Mouse (Mus musculus): ENCODE data around the gene Clk1. TPM values are rescaled to one million over a fixed set of nuclear protein-coding genes. Genes with fewer than 3 reads are reported as not detected.
A peak's percentile ranks its signal among the peaks of the same experiment; 100 is the strongest.

The Clk1 gene
- total RNA-seq (2021) = 10 to 100 TPM; 53.1 to 59.9 TPM

DNA sequence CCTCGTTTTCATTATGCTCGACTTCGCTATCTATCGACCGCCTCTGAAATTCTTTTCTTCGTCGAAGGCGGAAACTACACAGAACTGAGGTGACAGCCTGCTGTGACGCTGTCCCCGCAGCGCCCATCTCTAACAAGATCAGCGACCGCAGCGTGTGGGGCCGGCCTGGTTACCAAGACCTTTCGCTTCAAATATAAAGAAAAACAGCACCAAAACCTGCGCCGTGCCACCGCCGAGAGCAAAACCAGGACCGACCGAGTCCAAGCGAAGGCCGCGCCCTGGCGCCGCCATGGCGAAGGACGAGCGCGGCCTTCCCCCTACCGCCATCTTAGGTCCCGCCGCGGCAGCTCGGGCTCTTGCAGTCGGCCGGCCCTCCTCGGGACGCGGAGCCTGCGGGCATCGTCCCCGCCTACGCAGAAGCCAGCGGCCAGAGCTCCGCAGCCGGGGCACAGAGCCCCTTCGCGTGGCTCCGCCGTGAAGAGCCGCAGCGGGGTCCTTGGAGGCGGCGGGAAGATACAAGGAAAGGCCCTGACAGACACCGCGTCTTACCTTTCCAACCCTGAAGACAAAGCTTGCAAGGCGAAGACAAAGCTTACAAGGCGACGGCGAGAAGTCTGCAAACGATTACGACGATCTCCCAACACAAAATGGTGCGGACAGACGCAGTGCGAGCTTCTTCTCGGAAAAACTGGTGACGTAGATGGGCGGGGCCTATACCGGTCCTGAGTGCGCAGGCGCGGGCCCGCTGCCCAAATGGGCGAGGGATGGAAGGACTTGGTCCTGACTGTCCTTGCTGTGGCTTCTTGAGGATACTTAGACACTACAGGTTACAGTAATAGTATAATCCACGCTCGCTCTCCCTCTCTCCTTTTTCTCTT lies at the start of gene Clk1:
Gene Clk1 (minus strand): TSS at position 696 of the 878 bp plus-strand sequence.
- intact Hi-C loops (cut with DNase I) = loop anchor here (2.0 kb wide), 1 partner anchor 27 kb away; no protein-coding TSS in a partner anchor
- DNase-seq (ENCODE audit: low spot score) = peak; percentile 97

DNA sequence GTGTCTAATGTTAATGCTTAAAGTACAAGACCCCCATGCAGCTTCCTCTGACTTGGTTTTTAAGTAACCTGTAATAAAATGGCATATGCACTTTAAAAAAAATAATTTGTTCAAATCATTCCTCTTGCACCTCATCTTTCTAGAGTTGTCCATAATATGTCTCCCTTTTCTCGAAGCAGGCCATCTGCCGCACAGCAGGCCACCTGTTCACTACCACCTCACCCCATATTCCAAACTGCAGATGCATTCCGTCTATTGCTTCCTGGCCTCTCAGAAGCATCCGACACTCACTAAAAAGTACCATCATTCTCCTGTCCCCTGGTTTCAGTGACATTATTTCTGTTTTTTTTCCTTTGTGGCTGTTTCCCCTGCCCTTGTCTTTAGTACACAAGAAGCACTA lies 41.7 kb upstream of the Clk1 start:
- DNase-seq (ENCODE audit: low spot score) = no peak
- intact Hi-C loops (cut with DNase I) = no loop called here

DNA sequence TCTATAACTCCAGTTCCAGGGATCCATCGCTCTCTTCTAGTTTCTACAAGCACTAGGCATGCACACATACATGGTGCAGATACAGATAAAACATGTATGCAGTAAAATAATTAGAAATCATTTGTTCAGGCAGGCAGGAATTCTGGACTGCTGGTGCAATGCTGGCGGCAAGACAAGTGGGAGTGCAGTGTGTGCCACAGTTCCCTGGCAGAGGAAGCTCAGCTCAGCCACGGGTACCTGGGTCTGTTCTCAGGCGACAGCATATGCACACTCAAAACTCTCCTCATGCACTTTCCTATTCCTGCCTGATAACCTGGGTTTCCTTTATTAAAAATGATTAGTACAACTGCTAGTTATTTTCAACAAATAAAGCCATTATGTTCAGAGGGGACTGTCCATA lies 41.2 kb upstream of the Clk1 start:
- DNase-seq (ENCODE audit: low spot score) = no peak
- intact Hi-C loops (cut with DNase I) = no loop called here

DNA sequence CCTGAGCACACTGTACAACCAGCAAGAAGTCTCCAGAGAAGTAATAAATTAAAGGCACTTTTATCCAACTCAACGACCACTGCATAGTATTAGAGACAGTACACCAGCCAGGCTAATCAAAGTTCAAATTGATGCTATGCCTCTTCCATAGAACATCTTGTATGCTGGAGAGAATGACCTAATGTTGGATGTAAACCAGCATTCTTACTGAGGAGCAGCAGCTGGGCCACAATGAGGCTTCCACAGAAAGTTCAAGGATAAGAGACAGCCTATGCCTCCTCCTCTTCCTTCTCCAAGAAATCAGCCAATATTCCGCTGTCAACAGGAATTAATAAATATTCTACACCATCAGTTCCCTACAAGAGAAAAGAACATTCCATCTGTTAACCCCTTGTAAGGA lies 40.1 kb upstream of the Clk1 start:
- intact Hi-C loops (cut with DNase I) = no loop called here
- DNase-seq (ENCODE audit: low spot score) = no peak

DNA sequence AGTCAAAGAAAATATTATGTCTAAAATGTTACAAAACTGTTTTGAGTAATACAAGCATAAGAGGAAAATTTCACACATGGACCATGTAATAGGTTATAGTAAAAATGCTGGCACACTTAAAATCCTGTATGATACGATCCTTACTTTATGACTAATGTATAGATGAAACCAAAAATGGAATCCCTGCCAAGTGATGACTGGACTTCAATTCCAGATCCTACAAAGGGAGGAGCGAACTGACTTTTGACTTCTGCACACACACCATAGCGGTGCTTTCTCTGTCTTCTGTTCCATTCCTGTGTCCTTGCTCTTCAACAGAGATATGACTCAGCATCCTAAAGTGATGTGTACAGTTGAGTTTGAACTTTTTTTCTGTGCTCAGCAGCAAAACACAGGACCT lies 36.7 kb upstream of the Clk1 start:
- intact Hi-C loops (cut with DNase I) = no loop called here
- no peak for DNase-seq (ENCODE audit: low spot score)

DNA sequence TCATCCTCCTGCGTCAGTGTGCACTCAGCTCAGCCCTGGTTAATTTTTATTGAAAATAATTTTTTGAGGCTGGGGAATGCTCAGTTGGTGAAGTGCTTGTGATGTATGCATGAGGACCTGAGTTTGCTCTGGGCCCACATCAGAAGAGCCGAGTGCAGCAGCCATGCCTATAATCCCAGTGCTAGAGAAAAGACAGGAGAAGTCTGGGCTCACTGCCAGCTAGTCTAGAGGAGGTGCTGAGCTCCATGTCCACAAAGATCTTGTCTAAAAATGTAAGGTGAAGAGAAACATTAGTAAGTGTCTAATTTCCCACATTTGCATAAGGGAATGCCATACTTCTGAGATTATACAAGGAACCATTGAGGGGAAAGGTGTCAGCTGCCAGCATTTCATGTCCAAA lies 35.0 kb upstream of the Clk1 start:
- intact Hi-C loops (cut with DNase I) = no loop called here
- no peak for DNase-seq (ENCODE audit: low spot score)

DNA sequence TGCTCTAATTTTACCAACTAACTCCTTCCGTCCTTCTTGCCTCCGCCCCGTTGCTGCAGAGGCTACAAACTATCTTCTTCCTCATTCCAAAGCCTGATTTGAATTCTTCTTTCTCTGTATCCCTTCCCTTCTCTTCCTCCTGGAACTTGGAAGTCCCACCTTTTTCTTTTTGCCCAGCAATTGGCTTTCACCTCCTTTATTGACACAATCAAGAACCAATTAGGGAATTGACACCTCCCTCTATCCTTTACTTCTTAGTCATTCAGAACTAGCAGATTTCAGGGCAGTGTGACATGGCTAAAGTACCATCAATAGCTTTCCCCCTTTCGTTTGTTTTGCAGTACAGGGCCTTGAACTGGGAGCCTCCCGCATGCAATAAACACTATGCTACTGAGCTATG lies 34.3 kb upstream of the Clk1 start:
- DNase-seq (ENCODE audit: low spot score) = no peak

DNA sequence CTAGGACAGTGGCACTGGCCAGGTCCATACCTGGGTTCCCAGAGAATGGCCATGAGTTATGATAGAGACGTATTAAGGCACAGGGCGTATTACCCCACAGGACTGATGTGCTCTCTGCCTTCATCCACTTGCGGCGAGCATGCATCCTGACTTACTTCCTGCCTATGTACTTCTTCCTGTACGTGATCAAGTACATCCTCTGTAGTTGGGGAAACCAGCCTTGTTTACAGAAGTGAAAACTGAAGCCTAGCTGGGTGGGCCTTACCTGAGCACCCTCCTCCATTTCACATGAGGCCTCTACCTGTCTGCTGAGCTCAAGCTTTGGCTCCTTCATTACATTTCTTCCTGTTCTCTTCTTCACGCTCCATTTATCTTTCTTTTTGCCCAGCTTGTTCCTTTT lies 30.4 kb upstream of the Clk1 start:
- intact Hi-C loops (cut with DNase I) = no loop called here
- no peak for DNase-seq (ENCODE audit: low spot score)

More for the DNA sequence above, 34.3 kb upstream of the Clk1 start:
- intact Hi-C loops (cut with DNase I) = no loop called here

DNA sequence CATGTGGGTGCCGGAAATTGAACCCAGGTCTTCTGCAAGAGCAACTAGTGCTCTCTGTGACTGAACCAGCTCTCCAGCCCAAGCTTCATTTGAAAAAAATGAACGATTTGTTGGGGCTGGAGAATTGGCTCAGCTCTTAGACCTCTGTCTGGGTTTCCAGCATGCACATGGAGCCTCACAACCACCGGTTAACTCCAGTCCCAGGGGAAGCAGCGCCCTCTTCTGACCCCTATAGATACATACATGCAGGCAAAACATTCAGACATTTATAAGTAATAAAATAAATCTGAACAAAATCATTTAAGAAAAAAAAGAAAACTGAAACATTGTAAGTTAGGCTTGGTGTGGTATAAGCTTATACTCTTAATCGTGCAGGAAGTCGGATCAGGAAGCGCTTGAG lies 24.5 kb upstream of the Clk1 start:
- intact Hi-C loops (cut with DNase I) = no loop called here

DNA sequence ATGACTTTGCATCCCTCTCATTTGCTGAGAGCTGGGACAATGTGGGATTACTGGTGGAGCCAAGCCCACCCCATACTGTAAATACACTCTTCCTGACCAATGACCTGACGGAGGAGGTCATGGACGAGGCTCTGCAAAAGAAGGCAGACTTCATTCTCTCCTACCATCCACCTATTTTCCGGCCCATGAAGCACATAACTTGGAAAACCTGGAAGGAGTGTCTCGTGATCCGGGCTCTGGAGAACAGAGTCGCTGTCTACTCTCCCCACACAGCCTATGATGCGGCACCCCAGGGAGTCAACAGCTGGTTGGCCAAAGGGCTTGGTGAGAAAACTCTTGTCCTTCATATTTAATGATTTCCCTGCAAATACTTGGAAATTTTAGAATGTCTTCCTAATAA lies 23.9 kb upstream of the Clk1 start:
- intact Hi-C loops (cut with DNase I) = no loop called here
- DNase-seq (ENCODE audit: low spot score) = no peak

More for the DNA sequence above, 24.5 kb upstream of the Clk1 start:
- no peak for DNase-seq (ENCODE audit: low spot score)

DNA sequence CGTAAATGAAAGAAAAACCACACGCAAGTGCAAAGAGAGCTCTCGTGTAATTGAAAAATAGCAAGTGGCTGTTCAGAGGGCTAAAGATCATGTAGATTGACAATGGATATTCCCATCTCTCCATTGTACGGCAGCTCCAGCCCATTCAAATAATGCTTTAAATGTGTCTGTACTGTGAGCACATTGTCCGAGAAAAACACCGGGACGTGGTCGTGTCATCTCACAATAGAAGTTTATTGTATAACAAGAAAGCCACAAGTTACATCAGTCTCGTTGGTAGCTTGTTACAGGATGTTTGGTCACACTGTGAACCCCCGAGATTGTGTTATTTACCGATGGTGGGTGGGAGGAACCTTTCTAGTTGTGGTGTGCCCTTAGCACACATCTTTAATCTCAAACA lies 22.0 kb upstream of the Clk1 start:
- intact Hi-C loops (cut with DNase I) = no loop called here
- no peak for DNase-seq (ENCODE audit: low spot score)

DNA sequence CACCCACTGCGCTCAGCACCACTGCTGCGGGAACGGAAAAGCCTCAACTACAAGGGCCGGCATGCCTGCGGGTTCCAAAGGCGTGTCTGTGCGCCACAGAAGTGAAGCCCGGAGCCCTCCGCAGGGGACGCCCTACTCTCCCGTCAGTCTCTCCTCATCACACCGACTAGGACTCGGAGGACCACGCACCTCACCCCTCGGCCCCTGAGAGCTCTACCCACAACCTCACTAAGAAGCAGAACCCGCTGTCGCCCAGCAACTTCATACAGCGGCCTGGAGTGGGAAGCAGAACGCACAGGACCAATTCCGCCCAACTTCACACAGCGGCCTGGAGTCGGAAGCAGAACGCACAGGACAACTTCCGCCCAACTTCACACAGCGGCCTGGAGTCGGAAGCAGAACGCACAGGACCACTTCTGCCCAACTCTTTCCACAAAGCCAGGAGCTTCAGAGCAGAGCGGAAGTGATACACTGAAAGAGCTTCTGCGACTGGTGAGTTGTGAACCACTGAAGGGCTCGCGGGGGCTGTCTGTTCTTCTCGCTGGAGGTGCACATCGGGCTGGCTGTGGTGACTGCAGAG lies 21.4 kb upstream of the Clk1 start, which contains the start of the genes Nif3l1 and Ppil3:
Gene Nif3l1 (plus strand): TSS at position 9 of the 580 bp plus-strand sequence.
Gene Ppil3 (minus strand): TSS at position 344 of the 580 bp plus-strand sequence.
- intact Hi-C loops (cut with DNase I) = no loop called here
- DNase-seq (ENCODE audit: low spot score) = peak; percentile 76

DNA sequence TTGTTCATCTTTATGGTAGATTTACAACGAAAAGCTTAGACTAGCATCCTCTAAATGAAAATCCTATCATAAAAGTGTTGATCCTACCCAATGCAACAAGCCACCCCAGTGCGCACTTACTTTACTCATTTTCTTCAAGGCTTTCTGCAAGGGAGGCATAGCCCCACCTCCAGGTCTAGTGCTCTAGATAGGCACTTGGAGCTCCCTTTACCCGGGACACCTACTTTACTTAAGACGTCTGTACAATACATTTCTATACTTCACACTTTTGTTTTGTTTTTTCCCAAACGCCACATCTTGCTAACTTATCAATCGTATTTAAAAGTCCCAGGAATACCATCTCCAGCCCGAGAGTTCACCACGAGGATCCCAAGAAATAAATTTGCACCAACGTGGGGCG lies 20.8 kb upstream of the Clk1 start:
- intact Hi-C loops (cut with DNase I) = no loop called here
- no peak for DNase-seq (ENCODE audit: low spot score)

DNA sequence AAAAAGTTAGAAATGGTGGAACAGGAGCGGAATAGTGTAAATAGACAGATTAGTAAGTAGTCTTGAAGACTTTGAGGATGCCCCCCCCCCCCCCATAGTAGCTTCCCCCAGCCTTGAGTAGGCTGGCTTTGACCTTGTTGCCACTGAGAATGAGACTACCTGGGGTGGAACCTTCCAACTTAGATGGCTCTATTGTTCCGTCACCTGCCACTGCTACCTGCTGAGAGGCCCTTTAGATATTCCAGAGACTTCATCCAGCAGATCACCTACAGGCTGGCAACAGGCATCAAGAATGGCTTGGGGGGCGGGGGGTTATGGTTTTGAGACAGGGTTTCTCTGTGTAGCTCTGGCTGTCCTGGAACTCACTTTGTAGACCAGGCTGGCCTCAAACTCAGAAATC lies 685 bp upstream of the Clk1 start:
- intact Hi-C loops (cut with DNase I) = no loop called here

DNA sequence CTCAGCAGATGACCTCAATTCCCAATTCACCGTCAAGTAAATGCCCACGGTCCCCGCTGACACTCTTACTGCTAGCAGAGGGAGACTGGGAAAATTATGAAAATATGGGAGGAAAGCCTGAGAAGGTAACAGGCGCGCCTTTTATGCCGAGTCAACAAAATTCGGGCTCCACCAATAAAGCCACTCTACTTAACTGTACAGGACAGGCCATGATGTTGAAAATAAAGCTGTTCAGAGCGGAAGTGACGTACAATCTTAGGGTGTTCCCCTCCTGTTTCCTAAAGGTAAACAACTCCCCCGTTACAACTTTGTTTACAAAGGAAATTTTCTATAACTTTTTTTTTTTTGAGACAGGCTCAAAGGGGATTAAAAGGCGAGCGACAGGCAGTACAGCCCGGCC lies 987 bp downstream of the Clk1 start:
- intact Hi-C loops (cut with DNase I) = loop anchor here (2.0 kb wide), 1 partner anchor 26 kb away; no protein-coding TSS in a partner anchor
- no peak for DNase-seq (ENCODE audit: low spot score)

More for the DNA sequence above, 685 bp upstream of the Clk1 start:
- DNase-seq (ENCODE audit: low spot score) = no peak

DNA sequence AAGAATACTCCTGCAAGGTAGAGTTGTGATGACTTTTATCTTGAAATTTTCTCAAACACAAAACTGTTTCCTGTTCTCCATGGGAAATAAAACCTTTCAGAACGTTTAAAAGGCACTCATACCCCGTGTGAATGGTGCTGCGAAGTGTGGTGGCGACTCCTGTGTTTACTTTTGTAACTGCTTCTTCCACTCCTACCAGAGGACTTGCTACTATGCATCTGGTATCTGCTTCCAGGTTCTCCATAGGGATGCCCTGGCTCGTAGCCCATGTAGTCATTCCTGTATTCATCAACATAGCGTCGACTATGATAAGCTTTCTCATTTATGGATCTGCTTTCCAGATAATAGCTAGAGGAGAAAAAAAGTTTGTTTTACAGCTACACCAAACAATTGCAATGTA lies 2.9 kb downstream of the Clk1 start:
- no peak for DNase-seq (ENCODE audit: low spot score)
- intact Hi-C loops (cut with DNase I) = no loop called here

DNA sequence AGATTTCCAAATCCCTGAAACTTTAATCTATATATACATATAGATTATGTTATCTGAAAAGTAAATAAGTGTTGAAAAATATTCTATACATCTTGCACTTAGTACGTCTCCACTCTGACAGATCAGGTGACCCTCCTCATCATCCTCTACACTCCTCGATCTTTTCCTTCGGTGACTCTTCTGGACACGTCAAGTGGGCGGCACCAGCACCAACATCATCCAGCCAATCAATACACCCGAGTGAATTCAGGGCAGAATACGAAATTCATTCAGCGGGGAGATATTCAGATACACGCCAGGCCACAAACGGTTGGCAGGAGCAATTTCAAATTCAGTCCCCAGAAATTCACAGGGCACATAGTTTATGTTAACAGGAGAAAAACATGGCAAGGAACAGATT lies 3.8 kb downstream of the Clk1 start:
- DNase-seq (ENCODE audit: low spot score) = no peak
- intact Hi-C loops (cut with DNase I) = no loop called here

DNA sequence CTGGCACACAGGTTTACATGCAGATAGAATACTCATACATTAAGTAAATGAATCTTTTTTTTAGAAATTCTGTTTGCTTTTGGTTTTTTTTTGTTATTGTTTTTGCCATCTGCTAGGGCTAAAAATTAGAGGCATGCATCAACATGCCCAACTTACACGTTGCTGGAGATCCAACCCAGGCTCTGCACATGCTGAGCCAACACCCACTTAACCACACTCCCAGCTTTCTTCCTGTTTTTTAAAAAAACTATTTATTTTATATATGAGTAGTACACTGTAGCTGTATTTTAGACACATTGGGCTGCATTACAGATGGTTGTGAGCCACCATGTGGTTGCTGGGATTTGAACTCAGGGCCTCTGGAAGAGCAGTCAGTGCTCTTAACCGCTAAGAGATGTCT lies 7.8 kb downstream of the Clk1 start:
- intact Hi-C loops (cut with DNase I) = no loop called here
- DNase-seq (ENCODE audit: low spot score) = no peak

DNA sequence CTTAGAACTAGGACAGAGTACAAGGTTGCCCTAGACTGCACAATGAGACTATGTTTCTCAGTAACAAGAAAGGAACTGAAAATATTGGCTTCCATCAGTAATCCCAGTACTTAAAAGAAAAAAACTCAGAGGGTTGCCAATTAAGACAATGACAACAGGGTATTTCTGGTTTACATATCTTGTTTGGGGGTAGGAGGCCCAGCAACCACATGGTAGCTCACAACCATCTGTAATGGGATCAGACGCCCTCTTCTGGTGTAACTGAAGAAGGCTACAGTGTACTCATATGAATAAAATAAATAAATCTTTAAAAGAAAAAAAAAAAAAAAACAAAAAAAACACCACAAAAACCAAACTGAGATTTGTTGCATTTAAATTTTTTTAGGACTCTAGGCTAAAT lies 8.4 kb downstream of the Clk1 start:
- intact Hi-C loops (cut with DNase I) = no loop called here
- DNase-seq (ENCODE audit: low spot score) = no peak

DNA sequence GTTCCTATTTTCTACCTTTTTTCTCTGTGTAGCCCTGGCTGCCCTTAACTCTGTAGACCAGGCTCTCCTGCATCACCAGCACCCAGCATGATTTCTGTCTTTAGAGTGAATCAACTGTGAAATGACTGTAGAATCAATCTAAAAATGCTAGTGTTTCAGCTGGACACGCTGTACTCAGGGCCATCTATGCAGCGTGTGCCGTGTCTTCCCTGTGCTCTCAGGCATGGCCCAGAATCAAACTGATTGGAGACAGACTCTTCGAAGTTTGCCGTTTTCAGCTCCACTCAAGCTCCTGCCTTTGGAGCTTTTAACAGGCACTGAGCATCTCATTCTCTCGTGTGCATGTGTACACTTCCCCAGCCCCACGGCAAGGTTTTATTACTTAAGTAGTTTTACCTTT lies 13.1 kb downstream of the Clk1 start:
- DNase-seq (ENCODE audit: low spot score) = no peak
- intact Hi-C loops (cut with DNase I) = no loop called here

DNA sequence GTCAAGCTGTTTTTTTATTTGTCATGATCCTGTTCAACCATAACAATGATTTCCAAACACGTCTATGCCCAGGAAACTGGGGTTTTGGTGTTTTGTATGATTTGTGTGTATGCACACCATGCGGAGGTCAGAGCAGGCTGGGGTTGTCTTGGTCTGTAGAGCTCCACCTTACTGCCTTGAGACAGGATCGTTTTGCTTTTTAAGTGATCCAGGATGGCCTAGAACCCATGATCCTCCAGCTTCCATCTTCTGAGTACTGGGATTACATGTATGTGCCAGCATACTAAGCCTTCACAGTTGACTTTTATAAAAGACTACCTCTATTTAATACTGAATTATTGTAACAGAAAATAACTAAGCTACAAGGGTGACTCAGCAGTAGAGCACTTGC lies 13.7 kb downstream of the Clk1 start:
- intact Hi-C loops (cut with DNase I) = no loop called here

More for the DNA sequence above, 13.7 kb downstream of the Clk1 start:
- no peak for DNase-seq (ENCODE audit: low spot score)
